Mouse (Mus musculus) spleen, adult 18-20 months (tissue): ENCODE data around the gene Hoxd13.

Experiments used
- DNase-seq, 2 experiments: peaks; one replicate each; pipeline ENCODE4 v3.0.0; 2022; ENCODE audit warnings: mixed read lengths in 2 of 2

Hoxd13 gene

GRCm38 (mm10) chr2:74695813-74696430, 27.8 kb downstream of the Hoxd13 start:
- no peak for DNase-seq

- no peak for DNase-seq
These were observed 28.6 kb downstream of the Hoxd13 start for GRCm38 (mm10) chr2:74696442-74697335.

DNA sequence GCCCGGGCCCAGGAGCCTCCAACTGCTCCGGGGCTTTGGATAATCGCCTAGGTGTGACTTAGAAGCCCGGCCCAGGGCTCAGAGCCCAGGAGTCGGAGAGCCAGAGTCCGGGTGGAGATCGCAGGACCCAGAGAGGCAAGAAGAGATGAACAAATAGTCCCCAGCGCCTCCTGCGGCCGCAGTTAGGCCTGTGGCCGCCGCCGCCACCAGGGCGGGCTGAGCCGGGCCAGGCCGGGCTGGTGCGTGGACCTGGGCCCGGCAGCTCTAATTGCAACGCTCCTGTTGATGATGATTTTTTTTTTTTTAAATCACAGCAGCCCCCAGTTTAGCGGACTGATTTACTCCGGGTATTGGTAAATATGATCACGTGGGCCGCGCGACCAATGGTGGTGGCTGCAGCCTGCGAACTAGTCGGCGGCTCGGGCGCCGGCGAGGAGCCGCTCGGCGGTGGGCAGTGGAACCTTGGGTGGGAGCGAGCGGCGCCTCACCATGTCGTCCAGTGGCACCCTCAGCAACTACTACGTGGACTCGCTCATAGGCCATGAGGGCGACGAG, 29.5 kb downstream of the Hoxd13 start, which contains the start of gene Hoxd9:
Gene Hoxd9 (plus strand): TSS at position 161 of the 555 bp plus-strand sequence.
- DNase-seq: no peak

- DNase-seq: no peak
These were observed 30.3 kb downstream of the Hoxd13 start for GRCm38 (mm10) chr2:74698201-74699052.

GRCm38 (mm10) chr2:74699053-74699430, 30.9 kb downstream of the Hoxd13 start:
- DNase-seq: no peak

- DNase-seq: no peak
These were observed 31.8 kb downstream of the Hoxd13 start for GRCm38 (mm10) chr2:74699664-74700545.

GRCm38 (mm10) chr2:74700546-74701112, 32.5 kb downstream of the Hoxd13 start:
- no peak for DNase-seq

- DNase-seq: peak in 1 of 2 experiments; percentile 66
These were observed 34.1 kb downstream of the Hoxd13 start for GRCm38 (mm10) chr2:74701949-74702819.

- DNase-seq: no peak
These were observed 34.7 kb downstream of the Hoxd13 start for GRCm38 (mm10) chr2:74702820-74703219.

GRCm38 (mm10) chr2:74703317-74703716, 35.2 kb downstream of the Hoxd13 start:
- no peak for DNase-seq

DNA sequence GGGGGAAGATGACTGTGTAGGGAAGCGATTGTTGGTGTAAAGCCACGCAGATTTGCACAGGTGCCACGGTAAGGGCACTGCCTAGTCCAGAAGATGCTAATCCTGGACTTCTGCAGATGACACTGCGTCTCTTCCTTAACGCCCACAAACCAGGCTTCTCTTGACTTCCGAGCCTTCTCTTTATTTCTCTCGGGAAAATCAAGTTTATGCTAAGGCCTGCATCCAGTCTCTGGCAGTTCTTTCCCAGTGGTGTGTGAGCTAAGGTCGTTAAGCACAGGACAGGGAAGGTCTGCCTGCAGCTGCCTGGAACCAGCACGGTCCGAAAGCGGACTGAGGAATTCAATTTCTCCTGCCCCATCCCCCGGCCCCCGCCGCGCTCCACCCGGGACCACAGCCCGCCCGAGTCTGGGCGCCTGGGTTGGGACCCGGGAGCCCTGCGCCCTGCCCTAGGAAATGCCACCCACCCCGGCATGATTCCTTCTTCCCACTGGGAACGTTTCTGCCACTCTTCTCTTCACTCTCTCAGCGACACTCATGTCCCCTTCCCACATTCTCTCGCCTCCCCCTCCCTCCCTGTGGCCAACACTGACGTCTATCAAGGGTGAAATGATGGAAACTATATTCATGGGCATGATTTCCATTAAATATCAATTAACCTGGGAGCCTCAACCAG, 35.7 kb downstream of the Hoxd13 start:
- DNase-seq: no peak

GRCm38 (mm10) chr2:74704393-74704998, 36.4 kb downstream of the Hoxd13 start, which contains the start of gene Hoxd8:
TSS of gene Hoxd8 (plus strand) at chr2:74704615.
- DNase-seq: no peak

DNA sequence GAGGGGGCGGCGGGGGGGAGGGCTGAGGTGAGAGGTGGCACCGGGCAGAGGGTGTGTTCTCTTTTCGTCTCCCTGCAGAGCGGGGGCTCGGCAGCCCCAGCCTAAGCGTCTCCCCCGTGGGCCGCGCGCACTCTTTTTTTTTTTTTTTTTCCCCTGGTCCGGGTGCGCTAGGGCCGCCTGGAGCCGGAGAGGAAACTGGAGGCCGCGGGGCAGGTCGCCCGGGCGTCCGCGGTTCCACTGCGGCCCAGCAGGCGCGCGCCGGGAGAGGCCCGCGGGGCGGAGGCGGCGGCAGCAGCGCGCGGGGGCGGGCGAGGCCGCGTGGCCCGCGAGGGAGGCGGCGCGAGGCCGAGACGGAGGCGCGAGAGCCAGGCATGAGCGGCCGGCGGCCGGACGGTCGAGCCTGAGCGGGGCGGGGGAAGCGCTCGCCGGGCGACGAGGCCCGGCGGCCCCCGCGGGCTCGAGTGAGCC, 36.9 kb downstream of the Hoxd13 start:
- no peak for DNase-seq

DNA sequence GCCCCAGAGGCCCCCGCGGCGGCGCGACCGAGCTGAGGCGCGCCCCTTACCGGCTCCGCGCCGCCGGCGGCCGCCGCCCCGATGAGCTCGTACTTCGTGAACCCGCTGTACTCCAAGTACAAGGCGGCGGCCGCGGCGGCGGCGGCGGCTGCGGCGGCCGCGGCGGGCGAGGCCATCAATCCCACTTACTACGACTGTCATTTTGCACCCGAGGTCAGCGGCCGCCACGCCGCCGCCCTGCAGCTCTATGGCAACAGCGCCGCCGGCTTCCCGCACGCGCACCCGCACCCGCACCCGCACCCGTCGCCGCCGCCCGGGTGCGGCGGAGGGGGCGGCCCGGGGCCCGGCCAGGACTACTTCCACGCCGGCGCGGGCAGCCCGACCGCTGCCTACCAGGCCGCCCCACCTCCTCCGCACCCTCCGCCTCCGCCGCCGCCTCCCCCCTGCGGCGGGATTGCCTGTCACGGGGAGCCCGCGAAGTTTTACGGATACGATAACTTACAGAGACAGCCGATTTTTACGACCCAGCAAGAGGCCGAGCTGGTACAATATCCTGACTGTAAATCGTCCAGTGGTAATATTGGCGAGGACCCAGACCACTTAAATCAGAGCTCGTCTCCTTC, 37.5 kb downstream of the Hoxd13 start:
- no peak for DNase-seq

DNA sequence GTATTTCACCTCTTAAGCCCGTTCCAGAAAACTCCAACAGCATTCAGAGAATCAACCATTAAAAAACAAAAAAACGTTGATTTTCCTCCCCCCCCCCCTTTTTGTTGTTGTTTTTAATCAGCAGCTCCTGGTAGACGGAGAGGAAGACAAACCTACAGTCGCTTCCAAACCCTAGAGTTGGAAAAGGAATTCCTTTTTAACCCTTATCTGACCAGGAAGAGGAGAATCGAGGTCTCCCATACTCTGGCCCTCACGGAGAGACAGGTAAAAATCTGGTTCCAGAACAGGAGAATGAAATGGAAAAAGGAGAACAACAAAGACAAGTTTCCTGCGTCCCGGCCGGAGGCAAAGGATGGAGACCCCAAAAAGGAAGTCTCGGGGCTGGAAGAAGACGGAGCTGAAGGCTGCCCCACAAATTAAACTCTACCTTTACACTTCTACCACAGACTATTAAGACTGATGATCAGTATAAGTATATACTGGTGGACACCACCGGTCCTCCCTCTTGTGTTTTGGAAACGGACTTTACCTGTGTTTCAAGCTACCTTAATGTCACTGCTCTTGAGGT, 38.4 kb downstream of the Hoxd13 start:
- DNase-seq: no peak

DNA sequence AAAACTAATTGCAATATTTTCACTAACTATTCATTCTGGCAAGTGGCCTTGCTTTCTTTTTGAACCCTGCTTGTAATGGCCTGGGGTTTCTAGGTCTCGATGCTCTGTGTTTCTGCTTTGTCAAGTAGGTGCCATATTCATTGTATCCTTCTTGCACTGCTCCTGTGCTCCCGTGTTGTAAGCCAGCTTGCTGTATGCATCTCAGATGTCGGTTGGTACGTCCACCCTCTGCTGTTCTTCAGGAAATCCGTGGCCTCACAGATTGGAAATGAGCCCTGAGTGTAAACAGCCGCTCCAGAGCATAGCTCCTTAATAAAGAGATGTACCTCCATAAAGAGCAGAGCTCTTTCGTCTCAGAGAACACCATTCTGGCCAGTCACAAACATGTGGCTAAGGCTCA, 39.5 kb downstream of the Hoxd13 start:
- DNase-seq: no peak

DNA sequence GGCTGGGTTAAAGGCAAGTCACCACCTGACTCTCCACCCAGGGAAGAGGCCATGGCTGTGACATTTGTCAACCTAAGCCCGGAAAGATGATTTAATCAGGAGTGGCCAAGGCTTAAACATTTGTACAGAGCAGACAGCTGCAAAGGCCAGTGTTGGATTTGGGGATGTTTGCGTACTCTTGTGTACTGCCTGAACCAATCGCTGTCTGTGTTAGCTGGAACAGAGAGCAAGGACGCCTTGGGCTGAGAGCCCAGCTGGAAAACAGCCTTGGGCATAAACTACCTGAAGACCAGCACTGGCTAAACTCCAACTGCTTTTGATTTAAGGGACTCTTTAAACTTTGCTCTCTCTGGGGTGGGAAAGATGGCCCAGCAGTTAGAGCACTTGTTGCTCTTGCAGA, 40.6 kb downstream of the Hoxd13 start:
- no peak for DNase-seq
